Mouse (Mus musculus): ENCODE results near the gene Ffar4. TPM values are rescaled to one million over a fixed set of nuclear protein-coding genes. Genes with fewer than 3 reads are reported as not detected.

The Ffar4 gene
- polyA plus RNA-seq, 1 experiment from 2014 or later, result not detected

DNA sequence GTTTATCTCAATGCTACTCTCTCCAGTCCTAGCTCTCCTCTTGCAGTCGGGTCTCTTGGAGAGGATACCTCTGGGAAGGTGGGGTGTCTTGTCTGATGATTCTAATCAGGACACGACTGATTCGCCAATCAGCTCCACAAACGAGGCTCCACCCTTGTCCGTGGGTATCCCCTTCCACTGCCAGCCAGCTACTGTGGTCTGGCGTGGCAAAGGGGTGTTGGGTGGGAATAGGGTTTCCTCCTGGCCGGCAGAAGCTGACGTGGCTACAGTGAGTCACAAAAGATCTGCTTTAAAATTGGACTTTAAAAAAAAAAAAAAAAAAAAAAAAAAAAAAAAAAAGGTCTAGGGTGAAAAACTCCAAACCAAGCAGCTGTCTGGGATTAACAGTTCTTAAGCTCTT is 14.2 kb downstream of the Ffar4 start:
- Histone ChIP-seq H3K4me1 (replicated peaks) (no peaks in the 10 kb centered on the region), H3K27ac (no peak overlapping the region), H3K4me2 (no peak overlapping the region), H3K27me3 (no peaks in the 10 kb centered on the region), H3K9ac (no peak overlapping the region), H3K36me3 (no peaks in the 10 kb centered on the region), H3K4me3 (no peak overlapping the region), H3K9me3 (no peaks in the 10 kb centered on the region)
- 81% methylated on average over 8 of the region's 8 CpGs for WGBS
- no peak for ATAC-seq (ENCODE audit: low FRiP score)

DNA sequence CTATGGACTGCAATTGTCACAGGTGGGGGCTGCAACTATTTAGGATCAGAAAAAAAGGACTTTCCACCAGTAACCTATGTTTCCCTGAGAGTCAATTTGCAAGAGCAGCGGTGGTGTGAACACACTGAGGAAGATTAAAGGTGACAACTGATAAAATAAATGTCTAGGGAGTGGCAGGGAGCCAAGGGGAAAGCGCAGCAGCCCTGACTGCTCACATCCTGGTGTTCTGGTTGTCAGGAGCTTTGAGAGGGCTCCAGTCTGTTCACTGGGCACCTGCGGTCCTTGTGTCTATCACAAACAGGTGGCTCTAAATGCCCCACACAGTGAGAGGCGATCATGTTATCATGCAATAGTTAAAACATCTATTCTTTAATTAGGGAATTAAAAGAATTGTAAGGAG is 15.7 kb downstream of the Ffar4 start:
- Histone ChIP-seq H3K36me3 (no peaks in the 10 kb centered on the region), H3K9me3 (no peaks in the 10 kb centered on the region), H3K4me3 (no peak overlapping the region), H3K27ac (no peak overlapping the region), H3K4me1 (replicated peaks) (no peaks in the 10 kb centered on the region), H3K4me2 (no peak overlapping the region), H3K9ac (no peak overlapping the region), H3K27me3 (no peaks in the 10 kb centered on the region)
- ATAC-seq (ENCODE audit: low FRiP score), result no peak
- WGBS, result 56% methylated on average over 4 of the region's 4 CpGs

DNA sequence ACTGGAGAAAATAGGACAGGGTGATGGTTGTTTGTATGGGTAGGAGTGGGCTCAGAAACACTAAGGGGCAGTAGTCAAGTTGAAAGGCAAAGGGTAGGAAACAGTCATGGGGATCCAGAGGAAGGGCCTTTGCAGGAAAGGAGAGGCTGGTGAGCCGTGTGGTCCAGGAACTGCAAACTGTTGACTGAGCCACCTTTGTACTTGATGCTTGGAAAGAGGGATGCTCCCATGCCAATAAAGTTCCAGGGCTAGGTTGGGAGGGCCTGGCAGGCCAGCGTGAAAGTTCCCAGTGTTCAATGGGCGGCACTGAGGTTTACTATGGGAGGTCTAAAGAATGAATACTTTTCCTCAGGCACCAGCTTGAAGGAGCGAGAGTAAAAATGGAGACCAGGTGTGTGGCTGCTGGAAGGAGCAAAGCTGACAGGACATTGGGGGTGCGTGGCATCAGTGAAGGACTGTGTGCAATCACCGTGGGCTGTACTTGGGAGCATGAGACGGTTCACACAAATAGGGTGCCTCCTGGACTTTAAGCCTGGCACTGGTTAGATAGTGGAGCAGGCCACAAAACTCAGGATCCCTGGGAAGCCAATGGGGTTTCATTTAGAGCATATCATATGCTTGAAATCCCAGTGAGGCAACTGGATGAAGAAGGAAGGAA is 18.1 kb downstream of the Ffar4 start:
- no peaks in the 10 kb centered on the region for H3K36me3 ChIP-seq
- ATAC-seq (ENCODE audit: low FRiP score), result no peak
- H3K4me3 ChIP-seq, result no peak overlapping the region
- H3K27ac ChIP-seq, result no peak overlapping the region
- no peak overlapping the region for H3K4me2 ChIP-seq
- no peaks in the 10 kb centered on the region for H3K4me1 ChIP-seq (replicated peaks)
- no peak overlapping the region for H3K9ac ChIP-seq
- WGBS, result 92% methylated on average over 7 of the region's 7 CpGs
- no peaks in the 10 kb centered on the region for H3K9me3 ChIP-seq
- H3K27me3 ChIP-seq, result no peaks in the 10 kb centered on the region

DNA sequence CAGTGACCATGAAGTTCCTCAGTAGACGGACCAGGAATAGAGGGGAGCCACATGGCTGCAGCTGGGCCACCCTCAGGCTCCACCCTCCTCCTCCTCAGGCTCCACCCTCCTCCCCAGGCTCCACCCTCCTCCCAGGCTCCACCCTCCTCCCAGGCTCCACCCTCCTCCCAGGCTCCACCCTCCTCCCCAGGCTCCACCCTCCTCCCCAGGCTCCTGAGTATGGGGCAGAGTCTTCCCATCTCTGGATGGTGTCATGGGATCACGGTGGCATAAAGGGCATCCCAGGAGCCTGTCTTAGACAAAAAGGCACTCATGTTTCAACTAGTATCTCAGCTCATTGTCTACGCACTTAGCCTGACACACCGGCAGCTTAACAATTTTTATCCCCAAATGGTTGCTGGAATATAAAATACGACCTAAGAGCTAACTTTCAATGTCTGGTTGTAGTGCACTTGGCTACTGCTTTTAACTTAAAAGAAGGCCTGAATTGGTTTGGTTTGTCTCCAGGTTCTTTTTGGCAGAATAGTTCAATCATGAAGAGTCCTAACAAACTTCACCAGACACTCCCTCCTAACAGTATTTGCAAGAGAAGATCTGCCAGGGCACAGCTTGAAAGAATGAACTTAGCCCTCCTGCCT is 23.4 kb downstream of the Ffar4 start:
- Histone ChIP-seq H3K27ac (no peak overlapping the region), H3K36me3 (no peaks in the 10 kb centered on the region)
- WGBS, result 86% methylated on average over 5 of the region's 5 CpGs

DNA sequence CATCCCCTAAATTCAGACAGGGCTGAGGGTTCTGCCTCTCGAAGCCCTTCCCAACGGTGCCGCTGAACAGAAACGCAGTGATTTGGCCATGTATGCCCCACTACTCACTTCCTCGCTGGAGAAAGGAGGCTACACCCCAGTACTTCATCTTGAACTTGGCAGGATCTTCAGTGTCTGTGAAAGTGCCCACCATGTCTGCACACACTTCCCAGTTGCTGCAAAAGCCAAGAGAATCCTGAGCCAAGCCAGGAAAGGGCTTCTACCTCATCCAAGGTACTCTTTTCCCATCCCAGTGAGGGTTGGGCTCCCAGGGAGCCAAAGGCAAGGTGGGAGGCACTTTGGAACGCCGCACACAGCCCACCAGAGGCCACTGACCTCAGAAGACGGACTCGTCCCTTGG is 27.1 kb downstream of the Ffar4 start:
- peaks cover 42% of the 10 kb centered on the region for H3K27me3 ChIP-seq
- WGBS, result 30% methylated on average over 9 of the region's 9 CpGs
- peak overlapping the region; percentile 82 for H3K4me2 ChIP-seq
- H3K9me3 ChIP-seq, result no peaks in the 10 kb centered on the region
- peaks cover 3% of the 10 kb centered on the region; the same call in 1 of the 2 replicates for H3K4me1 ChIP-seq (replicated peaks)
- peak overlapping the region; percentile 57 for H3K4me3 ChIP-seq
- no peak overlapping the region for H3K9ac ChIP-seq
- H3K27ac ChIP-seq, result no peak overlapping the region
- H3K36me3 ChIP-seq, result no peaks in the 10 kb centered on the region
- no peak for ATAC-seq (ENCODE audit: low FRiP score)

More for the DNA sequence above, 23.4 kb downstream of the Ffar4 start:
- no peak overlapping the region for H3K4me3 ChIP-seq
- H3K4me1 ChIP-seq (replicated peaks), result peaks cover 3% of the 10 kb centered on the region; the same call in 1 of the 2 replicates
- H3K9me3 ChIP-seq, result no peaks in the 10 kb centered on the region
- no peak overlapping the region for H3K9ac ChIP-seq
- H3K4me2 ChIP-seq, result no peak overlapping the region
- H3K27me3 ChIP-seq, result peaks cover 32% of the 10 kb centered on the region
- ATAC-seq (ENCODE audit: low FRiP score), result no peak

DNA sequence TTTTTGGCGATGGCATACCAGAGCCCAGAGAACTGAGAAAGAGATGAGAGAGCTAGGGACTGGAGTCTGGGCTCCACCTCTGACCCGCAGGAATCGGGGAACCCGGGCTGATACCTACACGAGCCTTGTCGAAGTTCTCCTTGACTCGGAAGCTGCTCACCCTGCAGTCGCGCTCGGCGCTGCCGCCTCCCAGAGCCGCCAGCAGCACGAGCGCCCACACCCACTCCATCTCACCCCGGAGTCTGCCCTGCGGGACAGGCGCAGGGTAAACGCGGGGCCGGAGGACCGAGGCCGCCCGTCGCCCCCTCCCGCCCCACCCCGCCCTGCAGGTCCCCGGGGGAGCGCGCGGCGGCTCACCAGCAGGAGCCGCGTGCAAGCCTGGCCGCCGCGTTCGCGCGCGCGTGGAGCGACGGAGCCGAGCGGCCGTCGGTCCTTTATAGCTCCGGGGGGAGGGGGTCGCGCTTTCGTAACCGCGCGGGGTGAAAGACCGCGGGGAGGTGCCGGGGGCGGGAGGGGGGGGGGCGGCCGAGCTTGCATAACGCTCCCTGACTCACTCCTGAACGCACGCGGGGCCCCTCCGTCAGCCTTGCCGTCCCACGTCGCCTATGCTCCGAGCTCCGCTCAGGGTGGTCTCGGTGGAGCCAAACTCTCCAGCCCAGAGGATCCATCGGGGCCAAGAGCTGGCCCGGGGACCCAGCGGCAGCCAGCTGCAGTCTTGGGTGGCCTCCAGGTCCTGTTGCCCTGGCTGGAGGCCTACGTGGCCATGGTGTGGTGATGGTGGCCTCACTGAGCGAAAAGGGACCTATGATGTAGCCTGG is 27.7 kb downstream of the Ffar4 start:
- Histone ChIP-seq H3K9ac (peak overlapping the region; percentile 67), H3K36me3 (no peaks in the 10 kb centered on the region), H3K4me3 (peak overlapping the region; percentile 57), H3K4me1 (replicated peaks) (peaks cover 3% of the 10 kb centered on the region; the same call in 1 of the 2 replicates), H3K9me3 (no peaks in the 10 kb centered on the region), H3K27ac (no peak overlapping the region), H3K4me2 (peak overlapping the region; percentile 82), H3K27me3 (peaks cover 42% of the 10 kb centered on the region)
- WGBS, result 1% methylated on average over 51 of the region's 77 CpGs
- peak; percentile 80 for ATAC-seq (ENCODE audit: low FRiP score)

DNA sequence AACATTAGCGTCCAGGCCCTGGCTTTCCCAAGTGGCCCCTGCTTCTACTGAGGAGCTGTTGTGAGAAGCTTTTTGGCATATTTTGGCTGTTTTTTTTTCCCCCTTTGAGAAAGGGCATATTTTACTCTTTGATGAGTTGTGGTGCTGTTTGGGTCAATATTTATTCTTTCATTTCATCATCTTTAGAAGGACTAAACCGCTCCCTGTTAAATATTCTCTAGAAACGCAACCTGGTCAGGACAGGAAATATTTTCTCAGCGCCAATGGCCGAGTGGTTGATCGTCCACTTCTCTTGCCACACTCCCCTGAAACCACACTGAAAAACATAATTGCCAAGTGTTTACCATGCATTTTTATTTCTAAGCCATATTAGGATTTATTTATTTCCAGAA is 28.3 kb downstream of the Ffar4 start, which contains the start of gene Rbp4:
Gene Rbp4 (minus strand): TSS at position 63 of the 392 bp plus-strand sequence.
- peaks cover 3% of the 10 kb centered on the region; the same call in 1 of the 2 replicates for H3K4me1 ChIP-seq (replicated peaks)

DNA sequence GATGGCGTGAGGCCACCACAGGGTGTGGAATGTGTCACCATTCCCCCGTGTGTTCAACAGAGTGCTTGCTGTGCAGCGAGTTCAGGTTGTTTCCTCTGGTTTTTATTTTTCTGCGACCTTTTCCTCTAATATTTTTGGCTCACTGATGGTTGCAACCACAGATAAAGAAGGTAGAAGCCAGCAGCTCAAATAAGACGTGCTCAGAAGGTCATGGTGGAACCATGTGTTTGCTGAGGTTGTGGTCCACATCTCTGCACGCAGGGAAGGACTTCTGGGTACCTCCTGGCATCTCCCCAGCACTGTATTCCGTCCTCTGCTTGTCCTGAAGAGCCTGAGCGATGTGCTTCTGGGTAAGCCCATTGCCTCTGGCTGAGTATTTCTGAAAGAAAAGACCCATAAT is 29.8 kb downstream of the Ffar4 start:
- WGBS, result 79% methylated on average over 8 of the region's 8 CpGs
- H3K27ac ChIP-seq, result no peak overlapping the region
- ATAC-seq (ENCODE audit: low FRiP score), result no peak
- H3K9ac ChIP-seq, result no peak overlapping the region
- H3K27me3 ChIP-seq, result peaks cover 41% of the 10 kb centered on the region
- H3K4me2 ChIP-seq, result no peak overlapping the region
- peaks cover 3% of the 10 kb centered on the region; the same call in 1 of the 2 replicates for H3K4me1 ChIP-seq (replicated peaks)
- no peaks in the 10 kb centered on the region for H3K36me3 ChIP-seq
- H3K4me3 ChIP-seq, result no peak overlapping the region
- no peaks in the 10 kb centered on the region for H3K9me3 ChIP-seq

More for the DNA sequence above, 28.3 kb downstream of the Ffar4 start, which contains the start of gene Rbp4:
- WGBS, result 71% methylated on average over 6 of the region's 6 CpGs
- peaks cover 42% of the 10 kb centered on the region for H3K27me3 ChIP-seq
- H3K9ac ChIP-seq, result peak within 1 kb of the TSS; percentile 67
- H3K4me3 ChIP-seq, result peak within 1 kb of the TSS; percentile 57
- peak within 1 kb of the TSS; percentile 82 for H3K4me2 ChIP-seq
- H3K36me3 ChIP-seq, result no peaks in the 10 kb centered on the region
- H3K27ac ChIP-seq, result no peak within 1 kb of the TSS
- H3K9me3 ChIP-seq, result no peaks in the 10 kb centered on the region
- no peak for ATAC-seq (ENCODE audit: low FRiP score)

DNA sequence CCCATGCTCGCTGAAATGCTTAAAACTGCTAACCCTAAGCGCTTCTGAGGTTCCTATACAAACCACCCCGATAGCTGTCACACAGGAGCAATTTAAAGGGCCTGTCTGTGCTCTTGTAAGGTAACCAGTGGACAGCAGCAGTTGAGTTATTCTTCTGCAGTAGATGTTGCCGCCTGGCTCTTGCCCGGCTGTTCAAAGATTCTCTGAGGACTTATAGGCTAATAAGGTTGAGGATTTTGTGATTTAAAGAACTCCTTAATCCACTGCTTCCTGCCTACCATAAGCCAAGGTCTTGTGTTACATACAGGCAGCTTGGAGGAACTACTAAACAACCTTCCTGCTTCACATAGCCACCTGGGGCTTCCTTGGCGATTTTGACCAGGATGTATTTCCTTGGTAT is 35.6 kb downstream of the Ffar4 start, which contains the start of gene Pde6c:
Gene Pde6c (plus strand): TSS at position 301 of the 400 bp plus-strand sequence.
- Histone ChIP-seq H3K4me3 (no peak within 1 kb of the TSS), H3K9me3 (no peaks in the 10 kb centered on the region), H3K36me3 (no peaks in the 10 kb centered on the region), H3K4me2 (no peak within 1 kb of the TSS), H3K4me1 (replicated peaks) (no peaks in the 10 kb centered on the region), H3K27ac (no peak within 1 kb of the TSS; the same call in 1 of the 2 replicates), H3K9ac (no peak within 1 kb of the TSS), H3K27me3 (no peaks in the 10 kb centered on the region)
- 83% methylated on average over 6 of the region's 6 CpGs for WGBS
- no peak for ATAC-seq (ENCODE audit: low FRiP score)

DNA sequence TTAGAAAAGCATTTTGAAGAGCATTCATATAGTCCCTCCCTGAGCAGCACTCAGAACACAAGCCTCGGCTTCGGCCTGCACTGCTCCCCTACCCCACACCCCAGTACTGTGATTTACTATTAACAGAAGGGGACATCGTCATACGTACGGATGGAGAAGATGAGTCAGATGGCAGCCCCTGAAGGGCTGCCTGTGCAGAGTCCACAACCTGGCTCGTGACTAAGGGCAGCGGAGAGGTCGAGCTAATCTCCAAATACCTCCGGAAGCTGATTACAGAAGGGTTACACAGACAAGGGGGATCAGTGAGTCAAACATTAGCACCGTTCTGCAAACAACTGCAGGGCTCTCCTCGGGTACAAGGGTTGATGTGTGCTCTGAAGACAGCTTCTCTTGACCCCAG is 37.1 kb downstream of the Ffar4 start:
- Histone ChIP-seq H3K4me3 (no peak overlapping the region), H3K27me3 (no peaks in the 10 kb centered on the region), H3K4me1 (replicated peaks) (no peaks in the 10 kb centered on the region), H3K9me3 (no peaks in the 10 kb centered on the region), H3K27ac (no peak overlapping the region), H3K36me3 (no peaks in the 10 kb centered on the region), H3K9ac (no peak overlapping the region), H3K4me2 (no peak overlapping the region)
- ATAC-seq (ENCODE audit: low FRiP score), result no peak
- WGBS, result 82% methylated on average over 11 of the region's 11 CpGs

DNA sequence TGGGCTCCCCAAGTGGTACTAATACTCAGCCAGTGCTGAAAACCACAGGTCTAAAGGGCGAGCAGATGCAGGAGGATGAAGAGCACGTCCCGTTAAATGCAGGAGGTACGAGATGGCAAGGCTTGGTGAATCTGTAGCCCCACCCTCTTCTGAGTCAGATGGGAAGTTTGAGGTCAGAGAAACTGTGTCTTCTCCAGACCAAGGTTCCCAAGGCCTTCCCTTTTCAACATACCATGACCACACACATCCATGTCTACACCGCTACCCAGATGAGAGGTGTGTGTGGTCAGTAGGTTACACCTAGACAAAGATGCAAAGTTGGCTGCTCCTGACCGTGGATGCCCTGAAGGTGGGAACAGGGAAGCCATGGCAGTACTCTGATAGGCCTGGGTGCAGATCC is 37.9 kb downstream of the Ffar4 start:
- Histone ChIP-seq H3K27ac (no peak overlapping the region), H3K4me3 (no peak overlapping the region), H3K9ac (no peak overlapping the region), H3K36me3 (no peaks in the 10 kb centered on the region), H3K9me3 (no peaks in the 10 kb centered on the region), H3K27me3 (no peaks in the 10 kb centered on the region), H3K4me2 (no peak overlapping the region), H3K4me1 (replicated peaks) (no peaks in the 10 kb centered on the region)
- ATAC-seq (ENCODE audit: low FRiP score), result no peak
- 91% methylated on average over 6 of the region's 6 CpGs for WGBS

DNA sequence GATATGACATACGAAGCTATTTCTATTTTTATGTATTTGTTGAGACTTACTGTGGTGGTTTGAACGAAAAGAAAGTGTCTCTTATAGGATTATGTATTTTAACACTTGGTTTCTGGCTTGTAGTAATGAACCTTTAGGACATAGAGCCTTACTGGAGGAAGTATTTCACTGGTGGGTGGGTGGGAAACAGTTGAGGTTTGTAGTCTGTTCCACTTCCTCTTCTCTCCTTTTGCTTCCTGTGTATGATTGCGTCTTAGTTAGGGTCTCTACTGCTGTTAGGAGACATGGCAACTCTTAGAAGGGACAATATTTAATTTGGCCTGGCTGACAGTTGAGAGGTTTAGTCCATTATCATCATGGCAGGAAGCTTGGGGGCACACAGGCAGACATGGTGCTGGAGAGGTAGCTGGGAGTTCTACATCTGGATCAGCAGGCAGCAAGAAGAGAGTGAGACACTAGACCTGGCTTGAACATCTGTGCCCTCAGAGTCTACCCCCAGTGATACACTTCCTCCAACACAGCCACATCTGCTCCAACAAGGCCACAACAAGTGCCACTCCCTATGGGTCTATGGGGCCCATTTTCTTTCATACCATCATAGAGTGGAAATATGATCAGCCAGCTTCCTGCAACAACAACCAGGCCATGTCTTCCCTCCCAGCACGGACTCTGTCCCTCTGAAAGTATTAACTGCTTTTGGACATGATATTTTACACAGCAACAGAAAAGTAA is 46.8 kb downstream of the Ffar4 start:
- ATAC-seq (ENCODE audit: low FRiP score), result no peak
- 88% methylated on average over 4 of the region's 4 CpGs for WGBS

More for the DNA sequence above, 46.8 kb downstream of the Ffar4 start:
- no peaks in the 10 kb centered on the region for H3K9me3 ChIP-seq
- no peak overlapping the region for H3K9ac ChIP-seq
- H3K27ac ChIP-seq, result no peak overlapping the region
- H3K27me3 ChIP-seq, result no peaks in the 10 kb centered on the region
- no peaks in the 10 kb centered on the region for H3K36me3 ChIP-seq
- no peak overlapping the region for H3K4me3 ChIP-seq
- H3K4me1 ChIP-seq (replicated peaks), result no peaks in the 10 kb centered on the region
- no peak overlapping the region for H3K4me2 ChIP-seq
